Mouse (Mus musculus) spleen, adult 2 months (tissue): ENCODE data around the gene Prkg1. TPM values are rescaled to one million over a fixed set of nuclear protein-coding genes. Genes with fewer than 3 reads are reported as not detected.

ENCODE experiments used
- DNase-seq, 2 experiments: peaks; one replicate each; pipeline versions ENCODE4 v3.0.0 to v3.0.0-alpha.2; 2012 to 2021; ENCODE audit warnings: low spot score in 2 of 2, low read depth in 1 of 2
- H3K27ac ChIP-seq: fragments of 200-500 bp; 2 replicates; pipeline ENCODE4 v1.5.1; 2012; ENCODE audit warnings: low read length, inconsistent platforms; ENCODE audit not compliant: insufficient read depth
- H3K27me3 ChIP-seq: fragments of 200-500 bp; 2 replicates; pipeline ENCODE4 v1.6.1; 2012; ENCODE audit warnings: mild to moderate bottlenecking, moderate library complexity, low read length, inconsistent platforms; ENCODE audit not compliant: control insufficient read depth, insufficient read depth
- H3K36me3 ChIP-seq: fragments of 200-500 bp; 2 replicates; pipeline ENCODE4 v1.6.1; 2012; ENCODE audit warnings: mild to moderate bottlenecking, low read length, inconsistent platforms; ENCODE audit not compliant: control insufficient read depth, insufficient read depth
- H3K4me1 ChIP-seq: fragments of 200-500 bp; 2 replicates; pipeline ENCODE4 v1.6.1; 2011; ENCODE audit warnings: inconsistent platforms; ENCODE audit not compliant: control insufficient read depth, insufficient read depth, insufficient read length
- H3K4me3 ChIP-seq: fragments of 200-500 bp; 2 replicates; pipeline ENCODE4 v1.5.1; 2011; ENCODE audit warnings: mild to moderate bottlenecking, inconsistent platforms; ENCODE audit not compliant: insufficient read depth, insufficient read length; ENCODE audit errors: extremely low read depth
- CTCF ChIP-seq: fragments of 200-500 bp; IDR thresholded peaks from 2 replicates; pipeline ENCODE4 v1.5.1; 2011; ENCODE audit warnings: mild to moderate bottlenecking, inconsistent platforms; ENCODE audit not compliant: insufficient read depth, insufficient read length, insufficient replicate concordance; ENCODE audit errors: extremely low read depth
- POLR2A ChIP-seq: fragments of 200-500 bp; IDR thresholded peaks from 2 replicates; pipeline ENCODE4 v1.6.1; 2011; ENCODE audit warnings: low read depth, low read length, inconsistent platforms
- WGBS: fragments of 180-500 bp; shearing (Covaris S2); methylation state at CpG from one replicate; pipeline ENCODE4 v1.1.7; 2018; 5-methylcytosine and 5-hydroxymethylcytosine counted together
- polyA plus RNA-seq: library from polyadenylated mRNA; depleted of rRNA; stranded (reverse); fragments of >200 nt; gene quantifications from 2 replicates; pipeline ENCODE4 v1.2.3, GENCODE M21; 2012

The Prkg1 gene
- polyA plus RNA-seq, 1 experiment: 0.33 TPM

DNA sequence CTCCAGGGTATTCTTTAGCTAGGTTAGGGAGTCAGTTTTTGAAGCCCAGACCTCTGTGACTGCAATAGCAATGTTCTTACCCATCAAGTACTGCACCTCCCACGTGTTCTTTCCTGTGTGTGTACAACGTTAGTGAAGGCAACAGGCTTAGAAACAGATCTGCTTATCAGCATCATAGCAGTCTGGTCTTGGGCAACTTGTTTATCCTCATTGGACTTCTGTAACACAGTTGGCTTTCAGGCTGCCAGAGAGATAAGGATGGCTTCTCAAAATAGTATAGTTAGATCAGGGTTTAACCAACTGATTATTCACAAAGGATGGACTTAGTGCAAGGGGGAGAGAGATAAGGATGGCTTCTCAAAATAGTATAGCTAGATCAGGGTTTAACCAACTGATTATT lies 16.2 kb upstream of the Prkg1 start:
- TF ChIP-seq POLR2A (no peak), CTCF (no peak)
- no peak for DNase-seq
- no peak overlapping the region for H3K4me3 ChIP-seq
- H3K4me1 ChIP-seq: no peaks in the 10 kb centered on the region
- no peak overlapping the region for H3K27ac ChIP-seq
- H3K36me3 ChIP-seq: no peaks in the 10 kb centered on the region
- H3K27me3 ChIP-seq: no peaks in the 10 kb centered on the region
- WGBS: 28% methylated on average over 2 of the region's 2 CpGs

DNA sequence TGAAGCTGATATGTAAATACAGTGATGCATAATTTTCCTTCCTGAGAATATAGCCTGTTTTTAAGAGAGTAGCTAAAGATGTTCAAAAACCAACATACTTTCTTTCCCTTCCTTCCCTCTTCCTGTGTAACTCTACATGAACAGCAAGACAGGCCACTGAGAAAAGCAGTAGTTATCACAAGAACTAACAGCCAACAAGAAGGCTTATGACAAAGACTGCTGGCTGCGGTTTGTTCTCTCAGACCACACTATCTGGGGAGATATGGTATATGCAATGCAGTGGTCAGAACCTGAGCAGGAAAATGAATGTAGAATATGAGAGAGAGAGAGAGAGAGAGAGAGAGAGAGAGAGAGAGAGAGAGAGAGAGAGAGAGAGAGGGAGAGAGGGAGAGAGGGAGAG lies 15.4 kb upstream of the Prkg1 start:
- no peaks in the 10 kb centered on the region for H3K27me3 ChIP-seq
- H3K4me1 ChIP-seq: no peaks in the 10 kb centered on the region
- no peak overlapping the region for H3K4me3 ChIP-seq
- TF ChIP-seq CTCF (no peak), POLR2A (no peak)
- H3K27ac ChIP-seq: no peak overlapping the region
- DNase-seq: no peak
- no peaks in the 10 kb centered on the region for H3K36me3 ChIP-seq
- WGBS: 93% methylated on average over 1 of the region's 1 CpGs

DNA sequence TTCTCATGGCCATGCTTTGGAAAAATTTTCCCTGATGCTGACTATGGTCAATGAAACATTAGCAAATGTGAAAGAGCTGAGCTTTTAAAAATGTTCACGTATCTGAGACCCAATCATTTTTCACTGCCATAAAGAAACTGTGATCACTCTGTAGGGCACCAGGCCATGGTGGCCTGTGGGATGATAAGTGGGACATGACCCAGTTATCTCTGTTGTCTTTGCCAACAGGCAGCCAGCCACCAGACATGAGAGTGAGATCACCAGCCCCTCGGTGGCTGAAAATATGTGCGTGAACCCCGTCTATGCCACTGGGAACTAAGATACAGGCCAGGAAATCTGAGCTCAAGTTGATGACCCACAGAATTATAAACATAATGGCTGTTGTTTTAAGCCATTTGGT lies 14.2 kb upstream of the Prkg1 start:
- 80% methylated on average over 4 of the region's 4 CpGs for WGBS
- no peak overlapping the region for H3K27ac ChIP-seq
- no peaks in the 10 kb centered on the region for H3K4me1 ChIP-seq
- no peak overlapping the region for H3K4me3 ChIP-seq
- H3K27me3 ChIP-seq: no peaks in the 10 kb centered on the region
- H3K36me3 ChIP-seq: no peaks in the 10 kb centered on the region
- DNase-seq: no peak
- TF ChIP-seq CTCF: no peak
- TF ChIP-seq POLR2A: no peak

DNA sequence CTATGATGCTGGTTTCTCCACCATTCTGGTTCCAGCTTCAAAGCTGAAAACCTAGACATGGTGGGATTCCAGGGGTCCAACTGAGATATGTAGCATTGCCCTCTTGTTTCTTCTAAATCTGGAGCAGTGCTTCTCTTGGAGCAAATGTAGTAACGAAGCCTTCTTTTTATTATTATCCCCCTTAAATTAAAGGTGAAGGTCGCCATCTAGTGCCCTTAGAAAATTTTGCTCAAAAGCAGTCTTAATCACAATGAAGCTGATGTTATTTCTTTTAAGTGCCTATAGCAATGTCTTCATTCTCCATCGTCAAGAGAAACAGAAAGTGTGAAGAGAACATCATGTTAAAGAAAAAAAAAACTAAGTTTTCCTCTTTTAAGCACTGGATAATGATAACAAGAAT lies 2.2 kb upstream of the Prkg1 start:
- Histone ChIP-seq H3K27ac (no peak overlapping the region), H3K4me3 (no peak overlapping the region), H3K27me3 (peaks cover 19% of the 10 kb centered on the region), H3K36me3 (no peaks in the 10 kb centered on the region), H3K4me1 (peaks cover 6% of the 10 kb centered on the region)
- DNase-seq: no peak
- TF ChIP-seq CTCF (no peak), POLR2A (no peak)
- WGBS: 7% methylated on average over 3 of the region's 3 CpGs

DNA sequence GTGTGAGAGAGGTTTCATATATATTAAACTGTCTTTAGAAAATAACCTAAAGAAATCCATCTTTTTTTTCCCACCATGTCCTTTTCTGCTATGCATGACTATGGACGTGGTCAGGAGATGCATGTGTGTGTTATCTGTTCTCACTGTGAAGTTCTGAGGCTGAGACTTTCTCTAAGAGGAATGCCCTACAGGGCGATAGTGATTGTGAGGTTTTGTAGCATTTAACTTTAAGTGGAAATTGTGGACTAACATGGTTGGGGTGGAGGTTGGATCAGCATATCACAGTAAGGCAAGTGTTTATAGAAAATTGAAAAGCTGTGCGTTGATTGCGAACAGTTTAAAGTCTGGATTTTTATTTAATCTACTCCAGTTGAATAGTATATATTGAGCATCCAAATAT lies 618 bp upstream of the Prkg1 start:
- WGBS: 67% methylated on average over 4 of the region's 4 CpGs
- H3K4me3 ChIP-seq: no peak overlapping the region
- no peaks in the 10 kb centered on the region for H3K36me3 ChIP-seq
- H3K4me1 ChIP-seq: peaks cover 6% of the 10 kb centered on the region
- H3K27me3 ChIP-seq: peaks cover 19% of the 10 kb centered on the region
- no peak for DNase-seq
- TF ChIP-seq CTCF: no peak
- TF ChIP-seq POLR2A: no peak
- H3K27ac ChIP-seq: no peak overlapping the region

DNA sequence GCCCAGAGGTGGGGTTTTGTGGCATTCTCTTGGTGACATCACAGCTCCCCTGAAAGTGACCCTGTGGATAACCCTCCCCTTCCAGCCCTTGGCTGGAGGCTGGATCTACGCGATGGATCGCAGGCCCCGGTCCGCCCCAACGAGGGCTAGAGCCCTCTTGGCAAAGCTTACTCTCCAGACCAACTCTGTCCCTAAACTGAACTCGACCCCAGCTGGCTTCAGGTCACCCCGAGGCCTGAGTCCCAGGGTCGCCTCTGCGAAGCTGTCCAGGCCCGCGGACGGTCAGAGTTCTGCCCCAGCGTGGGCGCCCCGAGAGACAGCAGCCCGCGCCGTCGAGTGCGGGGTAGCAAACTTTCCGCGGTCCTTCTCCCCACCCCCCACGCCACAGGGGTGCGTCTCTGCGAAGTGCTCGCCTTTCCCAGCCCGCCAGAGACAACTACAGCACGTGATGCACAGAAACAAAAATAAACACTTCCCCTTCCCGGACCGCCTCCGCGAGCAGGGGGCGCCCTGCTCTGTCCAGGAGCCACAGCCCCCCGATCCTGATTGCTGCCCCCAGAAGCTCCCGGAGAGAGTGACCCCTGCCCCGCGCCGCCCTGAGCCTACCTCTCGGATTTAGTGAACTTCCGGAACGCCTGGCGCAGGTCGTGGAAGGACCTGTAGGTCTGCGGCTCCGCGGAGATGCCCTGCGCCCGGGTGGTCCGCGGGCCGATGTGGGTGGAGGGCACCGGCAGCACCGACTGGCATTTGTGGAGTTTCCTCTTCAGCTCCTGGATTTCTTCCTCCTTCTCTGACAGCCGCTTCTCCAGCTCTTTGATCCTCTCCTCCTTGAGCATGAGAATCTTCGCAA lies 657 bp downstream of the Prkg1 start:
- no peaks in the 10 kb centered on the region for H3K36me3 ChIP-seq
- H3K27me3 ChIP-seq: peaks cover 19% of the 10 kb centered on the region
- H3K4me1 ChIP-seq: peaks cover 6% of the 10 kb centered on the region
- peak overlapping the region; percentile 51; the same call in 1 of the 2 replicates for H3K27ac ChIP-seq
- WGBS: 2% methylated on average over 55 of the region's 56 CpGs
- peak overlapping the region; percentile 48 for H3K4me3 ChIP-seq
- no peak for DNase-seq
- TF ChIP-seq CTCF: no peak
- TF ChIP-seq POLR2A: no peak

GRCm38 (mm10) chr19:31763246-31763821 lies 1.5 kb downstream of the Prkg1 start:
- no peak for TF ChIP-seq POLR2A
- TF ChIP-seq CTCF: no peak
- Histone ChIP-seq H3K4me3 (peak overlapping the region; percentile 48; the same call in 1 of the 2 replicates), H3K4me1 (peaks cover 6% of the 10 kb centered on the region), H3K36me3 (no peaks in the 10 kb centered on the region), H3K27me3 (peaks cover 19% of the 10 kb centered on the region), H3K27ac (0 out of 2 replicates have a peak overlapping the region, but pooled peaks have one; percentile 51)
- WGBS: 29% methylated on average over 20 of the region's 20 CpGs
- no peak for DNase-seq
